8 mouse cellular contexts compared by ENCODE assay signal in genomic region chr4:52726625-52727297, GRCm38 (mm10).
DNase-seq lines count a peak whose midpoint lies in the region; ATAC-seq and TF ChIP-seq lines count a peak whose summit lies in the region.

No protein-coding gene starts in this region.

- TF ChIP-seq POLR2A in heart, adult 2 months (IDR thresholded peaks at IDR 0.05; ENCODE audit: insufficient read depth, low read depth, low read length), result no peak
- no peak for TF ChIP-seq POLR2A in small intestine, adult 2 months (IDR thresholded peaks at IDR 0.05; ENCODE audit: low read depth, low read length)

- no peaks in the 10 kb centered on the region for H3K79me2 ChIP-seq in heart, adult 2 months (replicated peaks; ENCODE audit: control insufficient read depth, insufficient read depth, low read length)

- peak; percentile 4 to 33 for DNase-seq in heart, adult 2 months
- DNase-seq in adrenal gland, postnatal 14 days, result peak; percentile 62
- peak; percentile 52 for DNase-seq in embryo, embryonic 11.5 days (ENCODE audit: low read depth, low spot score)
- DNase-seq in heart, postnatal 36 days, result peak; percentile 32 to 64
- DNase-seq in layer of hippocampus, postnatal 36 days, result peak; percentile 58 to 68
- peak; percentile 78 for DNase-seq in mesoderm, embryonic 11.5 days (ENCODE audit: low read depth, low spot score)

- ATAC-seq in heart, embryonic 11.5 days (replicated peaks; ENCODE audit: insufficient number of reproducible peaks, low FRiP score, low TSS enrichment), result no peak

- no peaks in the 10 kb centered on the region for H3K27me3 ChIP-seq in heart, adult 2 months (ENCODE audit: control insufficient read depth, insufficient read depth, low read length)
- no peaks in the 10 kb centered on the region for H3K27me3 ChIP-seq in heart, embryonic 11.5 days (ENCODE audit: control insufficient read depth, insufficient read depth, low read length)
- H3K27me3 ChIP-seq in small intestine, adult 2 months (ENCODE audit: control insufficient read depth, insufficient read depth, low read length), result no peaks in the 10 kb centered on the region; the same call in 1 of the 2 replicates

- no peak overlapping the region for H3K4me3 ChIP-seq in heart, adult 2 months
- no peak overlapping the region for H3K4me3 ChIP-seq in heart, embryonic 11.5 days (ENCODE audit: low read depth, low read length)
- no peak overlapping the region for H3K4me3 ChIP-seq in small intestine, adult 2 months (ENCODE audit: low read depth, low read length)

- intact Hi-C loops in heart, adult 2 months (cut with DNase I), result loop anchor here (1.0 kb wide), 1 partner anchor 574 kb away; no protein-coding TSS in a partner anchor
- intact Hi-C loops in heart, postnatal 36 days (cut with DNase I), result loop anchor here (2.0 kb wide), 1 partner anchor 574 kb away; no protein-coding TSS in a partner anchor

- peak; percentile 98 for TF ChIP-seq CTCF in heart, adult 2 months (IDR thresholded peaks at IDR 0.05)
- TF ChIP-seq CTCF in small intestine, adult 2 months (IDR thresholded peaks at IDR 0.05; ENCODE audit: extremely low read depth, insufficient read length, insufficient replicate concordance, low read depth, low read length), result peak; percentile 63; the same call in 1 of the 2 replicates

- no peak overlapping the region for H3K27ac ChIP-seq in heart, adult 2 months
- H3K27ac ChIP-seq in heart, embryonic 11.5 days (ENCODE audit: low read depth, low read length), result no peak overlapping the region
- no peak overlapping the region for H3K27ac ChIP-seq in small intestine, adult 2 months (ENCODE audit: insufficient read depth, low read depth, low read length)

- no peak overlapping the region for H3K4me2 ChIP-seq in heart, embryonic 11.5 days

- no peaks in the 10 kb centered on the region for H3K9me3 ChIP-seq in heart, embryonic 11.5 days (replicated peaks; ENCODE audit: control insufficient read depth, low read length)

- H3K9ac ChIP-seq in heart, adult 2 months (ENCODE audit: low read depth, low read length), result no peak overlapping the region
- H3K9ac ChIP-seq in heart, embryonic 11.5 days (ENCODE audit: low read depth, low read length), result no peak overlapping the region

- no peaks in the 10 kb centered on the region for H3K36me3 ChIP-seq in heart, adult 2 months (ENCODE audit: control insufficient read depth, insufficient read depth, low read length)
- H3K36me3 ChIP-seq in heart, embryonic 11.5 days (ENCODE audit: control insufficient read depth, insufficient read depth, low read length), result no peaks in the 10 kb centered on the region
- no peaks in the 10 kb centered on the region for H3K36me3 ChIP-seq in small intestine, adult 2 months (ENCODE audit: control insufficient read depth, insufficient read depth, low read length)

- no peak for TF ChIP-seq EP300 in heart, adult 2 months (IDR thresholded peaks at IDR 0.05; ENCODE audit: insufficient read depth, low read depth, low read length)

- no peaks in the 10 kb centered on the region for H3K4me1 ChIP-seq in heart, adult 2 months (ENCODE audit: control insufficient read depth, insufficient read depth, low read length)
- H3K4me1 ChIP-seq in heart, embryonic 11.5 days (ENCODE audit: control insufficient read depth, insufficient read depth, low read length), result no peaks in the 10 kb centered on the region
- no peaks in the 10 kb centered on the region for H3K4me1 ChIP-seq in small intestine, adult 2 months (ENCODE audit: control insufficient read depth, insufficient read depth, insufficient read length, low read length)

- WGBS in heart, adult 2 months, result 25% methylated on average over 14 of the region's 14 CpGs
- WGBS in heart, embryonic 11.5 days (ENCODE audit: insufficient replicate concordance), result 25% methylated on average over 14 of the region's 14 CpGs
- 22% methylated on average over 14 of the region's 14 CpGs for WGBS in small intestine, adult 2 months

Comparison
In these comparisons a context has a peak if more than half of its experiments do, and no peak if none do; other contexts are left out.
1. DNase-seq: peak in every context shown above with its lines; median percentile 78 in mesoderm, embryonic 11.5 days; 63 in layer of hippocampus, postnatal 36 days; 62 in adrenal gland, postnatal 14 days; 52 in embryo, embryonic 11.5 days; 48 in heart, postnatal 36 days; 18 in heart, adult 2 months.